Mouse (Mus musculus) hindbrain, embryonic 16.5 days (tissue): ENCODE data around the gene Slc17a2. TPM values are rescaled to one million over a fixed set of nuclear protein-coding genes. Genes with fewer than 3 reads are reported as not detected.
"Not testable (repeated sequence)": the region's sequence is repeated elsewhere in the genome, so short reads cannot be mapped to it uniquely, and the experiment has no call there.

Experiments
- ATAC-seq: fragments of 200-750 bp; cut with Nextera tagmentation; 2 replicates; pipeline ENCODE4 v1.8.0; 2017; ENCODE audit warnings: moderate TSS enrichment, moderate library complexity
- H3K27ac ChIP-seq: fragments of 300-500 bp; sonication (generic); 2 replicates; pipeline ENCODE4 v1.5.1; 2014; ENCODE audit warnings: low read depth, mild to moderate bottlenecking, control low read depth, low read length, moderate library complexity
- H3K27me3 ChIP-seq: fragments of 300-500 bp; sonication (generic); replicated peaks from 2 replicates; pipeline ENCODE4 v1.6.1; 2014; ENCODE audit warnings: low read length; ENCODE audit not compliant: control insufficient read depth, insufficient read depth
- H3K36me3 ChIP-seq: fragments of 300-500 bp; sonication (generic); 2 replicates; pipeline ENCODE4 v1.6.1; 2014; ENCODE audit warnings: mild to moderate bottlenecking, low read length, moderate library complexity, mixed read lengths; ENCODE audit not compliant: control insufficient read depth, insufficient read depth
- H3K4me1 ChIP-seq: fragments of 300-500 bp; sonication (generic); 2 replicates; pipeline ENCODE4 v1.6.1; 2014; ENCODE audit warnings: low read depth, low read length; ENCODE audit not compliant: control insufficient read depth, insufficient read depth
- H3K4me2 ChIP-seq: fragments of 300-500 bp; sonication (generic); 2 replicates; pipeline ENCODE4 v1.6.1; 2014; ENCODE audit warnings: mild to moderate bottlenecking, low read length, control low read depth, moderate library complexity
- H3K4me3 ChIP-seq: fragments of 300-500 bp; sonication (generic); 2 replicates; pipeline ENCODE4 v1.5.1; 2014; ENCODE audit warnings: mild to moderate bottlenecking, low read length, control low read depth, moderate library complexity
- H3K9ac ChIP-seq: fragments of 300-500 bp; sonication (generic); 2 replicates; pipeline ENCODE4 v1.6.1; 2014; ENCODE audit warnings: low read depth, mild to moderate bottlenecking, control low read depth, low read length, moderate library complexity
- H3K9me3 ChIP-seq: fragments of 300-500 bp; sonication (generic); 2 replicates; pipeline ENCODE4 v1.6.1; 2014; ENCODE audit warnings: mild to moderate bottlenecking, low read length, moderate library complexity; ENCODE audit not compliant: control insufficient read depth
- WGBS: fragments of 180-500 bp; shearing (Covaris S2); extraction: QIAGEN DNeasy Blood & Tissue Kit; methylation state at CpG from one replicate; pipeline ENCODE4 v1.1.7; 2014; 5-methylcytosine and 5-hydroxymethylcytosine counted together
- polyA plus RNA-seq: library from polyadenylated mRNA; unstranded; fragments of >200 nt; fragmentation: Nextera tagmentation; extraction: Ambion mirVana; gene quantifications from 2 replicates; pipeline ENCODE4 v1.2.1, GENCODE M21; 2015

Gene Slc17a2
- polyA plus RNA-seq, 1 experiment from 2014 or later = not detected

DNA sequence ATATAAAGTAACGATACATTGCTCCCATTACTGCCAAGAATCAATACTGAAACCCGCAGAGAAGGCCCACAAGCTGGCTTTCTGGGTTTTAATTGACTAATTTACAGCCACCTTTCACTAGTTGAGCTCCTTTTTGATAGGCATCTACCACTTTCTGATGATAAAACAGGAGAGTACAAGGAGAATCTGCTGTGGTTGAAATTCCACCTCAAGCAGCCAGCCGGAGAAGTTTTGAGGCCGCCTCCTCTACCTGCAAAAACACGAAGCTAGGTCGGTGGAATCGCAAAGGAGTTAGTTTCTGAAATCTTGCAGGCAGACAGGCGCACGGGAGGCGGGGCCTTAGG lies 43.6 kb upstream of the Slc17a2 start:
- H3K4me3 ChIP-seq = peak overlapping the region; percentile 68
- no peak for ATAC-seq
- H3K4me2 ChIP-seq = peak overlapping the region; percentile 94
- no peak overlapping the region for H3K9ac ChIP-seq
- no peaks in the 10 kb centered on the region for H3K9me3 ChIP-seq
- peak overlapping the region; percentile 82 for H3K27ac ChIP-seq
- H3K36me3 ChIP-seq = no peaks in the 10 kb centered on the region
- H3K4me1 ChIP-seq = peaks cover 15% of the 10 kb centered on the region
- WGBS = 1% methylated on average over 10 of the region's 10 CpGs
- no peaks in the 10 kb centered on the region for H3K27me3 ChIP-seq

- 4% methylated on average over 34 of the region's 34 CpGs for WGBS
- Histone ChIP-seq H3K4me1 (peaks cover 15% of the 10 kb centered on the region), H3K9me3 (no peaks in the 10 kb centered on the region), H3K27ac (peak within 1 kb of the TSS; percentile 82), H3K9ac (peak within 1 kb of the TSS; percentile 69), H3K4me3 (peak within 1 kb of the TSS; percentile 68), H3K36me3 (no peaks in the 10 kb centered on the region), H3K27me3 (no peaks in the 10 kb centered on the region), H3K4me2 (peak within 1 kb of the TSS; percentile 94)
- peak; percentile 80 for ATAC-seq
These were observed 43.0 kb upstream of the Slc17a2 start, which contains the start of gene Hist1h1a for GRCm38 (mm10) chr13:23763586-23764323. Hist1h1a (plus strand) TSS chr13:23763666.

- 42% methylated on average over 11 of the region's 12 CpGs for WGBS
- Histone ChIP-seq H3K27me3 (no peaks in the 10 kb centered on the region), H3K27ac (peak overlapping the region; percentile 82), H3K9ac (peak overlapping the region; percentile 69), H3K9me3 (no peaks in the 10 kb centered on the region), H3K36me3 (no peaks in the 10 kb centered on the region), H3K4me3 (peak overlapping the region; percentile 68), H3K4me2 (peak overlapping the region; percentile 94), H3K4me1 (peaks cover 15% of the 10 kb centered on the region)
- ATAC-seq = no peak
These were observed 42.2 kb upstream of the Slc17a2 start for GRCm38 (mm10) chr13:23764324-23765171.

- no peak overlapping the region for H3K9ac ChIP-seq
- H3K9me3 ChIP-seq = no peaks in the 10 kb centered on the region
- no peak overlapping the region for H3K4me2 ChIP-seq
- WGBS = 74% methylated on average over 1 of the region's 1 CpGs
- no peak for ATAC-seq
- no peak overlapping the region for H3K4me3 ChIP-seq
- H3K27ac ChIP-seq = no peak overlapping the region
- H3K27me3 ChIP-seq = no peaks in the 10 kb centered on the region
- no peaks in the 10 kb centered on the region for H3K36me3 ChIP-seq
- H3K4me1 ChIP-seq = peaks cover 12% of the 10 kb centered on the region
These were observed 41.6 kb upstream of the Slc17a2 start for GRCm38 (mm10) chr13:23765172-23765513.

- ATAC-seq = no peak
- Histone ChIP-seq H3K27me3 (no peaks in the 10 kb centered on the region), H3K9me3 (no peaks in the 10 kb centered on the region), H3K4me2 (no peak overlapping the region), H3K4me1 (peaks cover 7% of the 10 kb centered on the region), H3K4me3 (no peak overlapping the region), H3K9ac (no peak overlapping the region), H3K36me3 (no peaks in the 10 kb centered on the region), H3K27ac (no peak overlapping the region)
These were observed 40.0 kb upstream of the Slc17a2 start for GRCm38 (mm10) chr13:23766772-23767171.

DNA sequence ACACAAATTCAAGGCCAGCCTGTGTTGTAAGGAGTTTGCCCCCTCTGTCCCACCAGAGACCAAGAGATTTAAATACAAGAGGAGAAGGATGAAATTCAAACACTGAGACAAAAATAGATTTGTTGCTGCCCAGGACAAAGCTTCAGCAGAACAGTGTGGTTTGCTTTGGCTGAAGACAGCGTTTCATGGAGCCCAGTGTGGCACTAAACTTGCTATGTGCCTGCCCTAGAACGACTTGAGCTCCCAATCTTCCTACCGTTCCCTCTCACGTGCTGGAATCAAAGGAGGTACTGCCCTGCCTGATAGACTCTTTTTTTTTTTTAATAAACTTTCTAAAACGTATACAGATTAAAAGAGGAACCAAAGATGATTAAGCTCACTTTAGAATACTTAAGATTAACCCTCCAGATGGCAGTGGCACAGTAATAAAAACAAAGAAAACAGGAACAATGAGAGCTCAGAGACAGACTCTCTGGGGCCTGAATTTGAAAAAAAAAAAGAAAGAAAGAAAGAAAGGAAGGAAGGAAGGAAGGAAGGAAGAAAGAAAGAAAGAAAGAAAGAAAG lies 37.9 kb upstream of the Slc17a2 start:
- H3K27ac ChIP-seq = no peak overlapping the region
- no peak overlapping the region for H3K4me3 ChIP-seq
- H3K4me1 ChIP-seq = peaks cover 9% of the 10 kb centered on the region
- H3K36me3 ChIP-seq = no peaks in the 10 kb centered on the region
- no peak overlapping the region for H3K4me2 ChIP-seq
- ATAC-seq = no peak
- 56% methylated on average over 5 of the region's 5 CpGs for WGBS
- no peak overlapping the region for H3K9ac ChIP-seq
- no peaks in the 10 kb centered on the region for H3K27me3 ChIP-seq
- H3K9me3 ChIP-seq = no peaks in the 10 kb centered on the region

DNA sequence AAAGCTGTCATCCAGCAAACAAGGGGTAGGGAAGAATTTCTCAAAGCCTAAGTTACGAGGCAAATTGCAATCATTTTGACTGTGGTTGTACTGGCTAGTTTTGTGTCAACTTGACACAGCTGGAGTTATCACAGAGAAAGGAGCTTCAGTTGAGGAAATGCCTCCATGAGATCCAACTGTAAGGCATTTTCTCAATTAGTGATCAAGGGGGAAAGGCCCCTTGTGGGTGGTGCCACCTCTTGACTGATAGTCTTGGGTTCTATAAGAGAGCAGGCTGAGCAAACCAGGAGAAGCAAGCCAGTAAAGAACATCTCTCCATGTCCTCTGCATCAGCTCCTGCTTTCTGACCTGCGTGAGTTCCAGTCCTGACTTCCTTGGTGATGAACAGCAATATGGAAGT lies 37.2 kb upstream of the Slc17a2 start, which contains the start of gene Trim38:
Trim38 (plus strand) TSS at position 301 of the 400 bp plus-strand sequence.
- H3K9me3 ChIP-seq, H3K4me3 ChIP-seq, H3K4me2 ChIP-seq, H3K9ac ChIP-seq, ATAC-seq, H3K27me3 ChIP-seq, H3K27ac ChIP-seq, H3K36me3 ChIP-seq, H3K4me1 ChIP-seq: not testable (repeated sequence)
- 90% methylated on average over 2 of the region's 2 CpGs for WGBS

- no peaks in the 10 kb centered on the region for H3K9me3 ChIP-seq
- WGBS = 25% methylated on average over 21 of the region's 21 CpGs
- H3K4me1 ChIP-seq = peaks cover 3% of the 10 kb centered on the region; the same call in 1 of the 2 replicates
- no peak overlapping the region for H3K27ac ChIP-seq
- H3K4me2 ChIP-seq = peak overlapping the region; percentile 52
- no peaks in the 10 kb centered on the region for H3K27me3 ChIP-seq
- peak overlapping the region; percentile 17; the same call in 1 of the 2 replicates for H3K4me3 ChIP-seq
- no peaks in the 10 kb centered on the region for H3K36me3 ChIP-seq
- peak; percentile 92 for ATAC-seq
- no peak overlapping the region for H3K9ac ChIP-seq
These were observed 34.1 kb upstream of the Slc17a2 start for GRCm38 (mm10) chr13:23772561-23773313.
